Mouse (Mus musculus) heart, postnatal 0 days (tissue): Measurements from ENCODE around the gene Ybx2.

ENCODE experiments used
- CTCF ChIP-seq: IDR thresholded peaks from 2 replicates; pipeline ENCODE4 v1.5.1; 2016; ENCODE audit warnings: antibody characterized with exemption, control low read depth, low read depth
- EP300 ChIP-seq: IDR thresholded peaks from 2 replicates; pipeline ENCODE4 v1.6.1; 2016; ENCODE audit warnings: antibody characterized with exemption, low read depth

DNA sequence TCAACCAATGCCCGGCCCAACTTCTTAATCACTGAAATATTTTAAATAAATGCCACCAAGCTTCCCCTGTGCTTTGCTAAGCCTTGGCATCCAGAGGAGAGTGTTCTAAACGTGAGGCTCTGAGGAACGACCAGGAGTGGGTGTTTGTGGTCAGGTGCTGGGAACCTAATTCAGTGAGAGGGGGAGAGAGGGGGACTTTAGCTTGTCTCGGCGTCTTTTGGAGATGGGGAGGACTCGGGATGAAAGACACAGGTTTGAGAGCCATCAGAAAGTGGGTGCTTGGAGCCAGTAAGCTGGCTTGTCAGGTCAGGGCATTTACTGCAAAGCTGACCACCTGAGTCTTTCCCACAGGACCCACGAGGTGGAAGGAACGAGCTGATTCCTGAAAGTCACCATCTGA is 3.8 kb upstream of the Ybx2 start:
- TF ChIP-seq CTCF (no peak), EP300 (no peak)
